Mouse (Mus musculus): ENCODE measurements at regions not wholly inside any gene's neighbourhood (a gene's known extent, or its start where the extent isn't known, plus 50 kb on each side); places are given as distances from the start of the nearest gene placed in this dataset.

DNA sequence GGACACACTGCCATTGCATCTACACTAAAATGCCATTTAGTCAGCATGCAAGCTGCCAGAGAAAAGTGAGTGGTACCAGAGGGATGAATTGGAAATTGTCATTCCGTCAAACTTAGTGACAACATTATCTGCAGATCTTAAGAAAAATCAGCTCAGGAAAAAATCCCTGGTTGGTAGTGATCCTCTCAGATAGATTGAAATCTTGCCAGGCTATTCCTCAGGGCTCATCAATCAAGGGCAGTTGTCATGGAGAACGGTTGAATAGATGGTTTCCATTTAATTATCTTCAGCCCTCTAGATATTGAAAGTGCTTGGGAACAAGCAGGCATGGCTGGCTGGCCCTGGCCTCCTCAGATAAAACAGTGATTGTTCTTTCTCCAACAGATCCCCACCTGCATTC lies 456.2 kb upstream of the Castor2 start:
- Histone ChIP-seq H3K27ac (no peak overlapping the region), H3K9me3 (0 out of 2 replicates have a peak, but pooled peaks cover 3% of the 10 kb centered on the region), H3K36me3 (no peaks in the 10 kb centered on the region), H3K27me3 (ENCODE audit: insufficient read depth, poor library complexity, severe bottlenecking) (no peaks in the 10 kb centered on the region), H3K4me1 (replicated peaks) (peaks cover 6% of the 10 kb centered on the region; the same call in 1 of the 2 replicates), H3K4me3 (no peak overlapping the region)
- 70% methylated on average over 2 of the region's 2 CpGs for WGBS
- no peak for DNase-seq (ENCODE audit: low spot score)

DNA sequence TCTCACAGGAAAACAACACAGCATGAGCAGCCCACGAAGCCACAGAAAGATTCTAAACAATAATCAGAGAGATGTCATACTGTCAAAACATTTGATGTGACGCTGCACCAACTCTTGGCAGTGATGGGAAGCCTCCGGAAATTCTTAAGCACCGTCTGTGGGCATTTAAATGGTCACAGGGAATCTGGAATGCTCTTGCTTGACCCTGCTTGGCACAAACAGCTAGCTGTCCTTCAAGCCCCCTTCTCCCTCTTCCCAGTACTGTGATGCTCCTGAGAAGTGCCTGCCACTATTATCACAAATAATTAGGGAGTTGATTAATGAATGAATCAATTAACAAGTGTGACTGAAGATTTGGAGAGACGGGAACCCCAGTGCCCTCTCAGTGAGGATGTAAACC lies 465.0 kb upstream of the Castor2 start:
- no peak for DNase-seq (ENCODE audit: low spot score)
- H3K27ac ChIP-seq = no peak overlapping the region
- no peaks in the 10 kb centered on the region for H3K4me1 ChIP-seq (replicated peaks)
- no peaks in the 10 kb centered on the region for H3K27me3 ChIP-seq (ENCODE audit: insufficient read depth, poor library complexity, severe bottlenecking)
- no peaks in the 10 kb centered on the region for H3K9me3 ChIP-seq
- WGBS = 54% methylated on average over 5 of the region's 5 CpGs
- H3K36me3 ChIP-seq = no peaks in the 10 kb centered on the region
- no peak overlapping the region for H3K4me3 ChIP-seq

DNA sequence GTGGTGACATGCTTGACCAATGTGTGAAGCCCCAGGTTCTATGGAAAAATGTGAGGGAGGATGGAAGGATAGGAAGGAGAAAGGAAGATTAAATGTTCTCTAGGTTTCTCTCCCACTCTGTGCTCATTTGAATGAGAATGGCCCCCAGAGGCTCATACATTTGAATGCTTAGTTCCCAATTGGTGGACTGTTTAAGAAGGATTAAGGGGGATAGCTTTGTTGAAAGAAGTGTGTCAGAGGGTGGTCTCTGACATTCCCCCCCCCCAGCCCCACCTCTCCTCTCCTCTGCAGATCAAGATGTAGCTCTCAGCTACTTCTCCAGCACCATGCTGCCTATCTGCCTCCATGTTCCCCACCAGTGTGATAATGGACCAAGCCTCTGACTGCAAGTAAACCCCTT lies 467.7 kb upstream of the Castor2 start:
- Histone ChIP-seq H3K4me3 (no peak overlapping the region), H3K4me1 (replicated peaks) (no peaks in the 10 kb centered on the region), H3K9me3 (no peaks in the 10 kb centered on the region), H3K36me3 (no peaks in the 10 kb centered on the region), H3K27me3 (ENCODE audit: insufficient read depth, poor library complexity, severe bottlenecking) (no peaks in the 10 kb centered on the region), H3K27ac (no peak overlapping the region)
- DNase-seq (ENCODE audit: low spot score) = no peak

DNA sequence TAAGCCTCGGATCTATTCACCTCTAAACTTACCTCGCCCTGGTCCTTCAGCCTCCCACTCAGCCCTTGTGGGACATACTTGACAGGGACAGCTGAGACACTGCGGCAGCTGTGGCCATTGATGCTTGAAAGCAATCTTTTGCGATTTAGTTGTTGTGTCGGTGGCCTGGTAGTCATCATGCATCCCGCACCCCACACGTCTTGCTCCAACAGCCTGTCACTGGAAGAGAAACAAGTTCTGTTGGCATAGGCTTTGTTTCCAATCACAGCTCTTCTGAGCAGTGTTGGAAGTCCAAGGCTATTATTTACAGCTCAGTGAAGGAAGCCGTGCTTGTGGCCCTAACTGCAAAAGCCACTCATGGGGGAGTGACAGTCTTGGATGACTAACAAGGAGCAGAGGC lies 480.2 kb upstream of the Castor2 start:
- no peak for DNase-seq (ENCODE audit: low spot score)
- H3K27ac ChIP-seq = no peak overlapping the region
- WGBS = 85% methylated on average over 8 of the region's 8 CpGs
- H3K4me3 ChIP-seq = no peak overlapping the region
- H3K4me1 ChIP-seq (replicated peaks) = no peaks in the 10 kb centered on the region
- H3K36me3 ChIP-seq = no peaks in the 10 kb centered on the region
- no peaks in the 10 kb centered on the region for H3K9me3 ChIP-seq
- no peaks in the 10 kb centered on the region for H3K27me3 ChIP-seq (ENCODE audit: insufficient read depth, poor library complexity, severe bottlenecking)

DNA sequence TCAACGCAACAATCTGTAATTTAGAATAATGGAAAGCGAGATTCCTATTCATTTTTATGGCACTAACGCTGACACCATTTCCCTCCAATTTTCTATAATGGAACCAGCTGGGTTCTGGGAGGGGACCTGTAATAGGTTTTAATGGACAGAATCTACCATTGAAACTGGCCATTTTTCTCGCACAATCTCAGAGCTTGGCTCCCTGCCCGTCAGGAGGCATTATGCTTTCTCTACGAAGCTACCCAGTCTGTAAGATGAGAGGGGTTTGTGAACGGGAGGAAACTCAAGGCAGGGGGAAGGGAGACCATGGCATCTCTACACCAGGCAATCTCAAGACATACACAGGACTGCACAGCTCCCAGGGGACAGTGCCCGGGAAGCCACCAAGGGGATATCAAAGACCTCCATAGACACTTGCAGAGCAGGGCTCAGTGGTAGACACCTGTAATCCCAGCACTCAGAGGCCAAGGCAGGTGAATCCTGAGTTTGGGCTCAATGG lies 498.2 kb upstream of the Castor2 start:
- H3K27ac ChIP-seq = no peak overlapping the region
- H3K4me1 ChIP-seq (replicated peaks) = peaks cover 3% of the 10 kb centered on the region; the same call in 1 of the 2 replicates
- H3K27me3 ChIP-seq (ENCODE audit: insufficient read depth, poor library complexity, severe bottlenecking) = no peaks in the 10 kb centered on the region
- no peak for DNase-seq (ENCODE audit: low spot score)
- H3K36me3 ChIP-seq = no peaks in the 10 kb centered on the region
- H3K4me3 ChIP-seq = no peak overlapping the region
- 84% methylated on average over 8 of the region's 8 CpGs for WGBS
- H3K9me3 ChIP-seq = no peaks in the 10 kb centered on the region

DNA sequence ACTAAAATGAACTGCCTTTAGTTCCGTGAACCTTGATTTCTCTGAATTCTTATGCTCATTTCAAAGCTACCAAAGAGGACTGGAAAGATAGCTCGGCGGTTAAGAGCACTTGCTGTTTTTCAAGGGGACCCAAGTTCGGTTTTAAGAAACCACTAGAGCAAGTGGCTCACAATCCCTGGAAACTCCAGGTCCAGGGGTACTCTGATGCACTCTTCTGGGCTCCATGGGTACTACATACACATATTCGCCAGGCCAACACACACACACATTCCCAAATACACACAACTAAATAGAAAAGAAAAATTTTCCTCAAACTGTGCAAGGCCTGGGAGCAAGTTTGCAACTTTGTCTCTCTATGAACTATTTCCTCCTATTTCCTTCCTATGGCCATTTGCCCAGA lies 498.9 kb upstream of the Castor2 start:
- DNase-seq (ENCODE audit: low spot score) = no peak
- 63% methylated on average over 5 of the region's 5 CpGs for WGBS
- no peaks in the 10 kb centered on the region for H3K9me3 ChIP-seq
- H3K4me3 ChIP-seq = no peak overlapping the region
- H3K36me3 ChIP-seq = no peaks in the 10 kb centered on the region
- no peak overlapping the region for H3K27ac ChIP-seq
- H3K4me1 ChIP-seq (replicated peaks) = peaks cover 3% of the 10 kb centered on the region; the same call in 1 of the 2 replicates
- H3K27me3 ChIP-seq (ENCODE audit: insufficient read depth, poor library complexity, severe bottlenecking) = no peaks in the 10 kb centered on the region

DNA sequence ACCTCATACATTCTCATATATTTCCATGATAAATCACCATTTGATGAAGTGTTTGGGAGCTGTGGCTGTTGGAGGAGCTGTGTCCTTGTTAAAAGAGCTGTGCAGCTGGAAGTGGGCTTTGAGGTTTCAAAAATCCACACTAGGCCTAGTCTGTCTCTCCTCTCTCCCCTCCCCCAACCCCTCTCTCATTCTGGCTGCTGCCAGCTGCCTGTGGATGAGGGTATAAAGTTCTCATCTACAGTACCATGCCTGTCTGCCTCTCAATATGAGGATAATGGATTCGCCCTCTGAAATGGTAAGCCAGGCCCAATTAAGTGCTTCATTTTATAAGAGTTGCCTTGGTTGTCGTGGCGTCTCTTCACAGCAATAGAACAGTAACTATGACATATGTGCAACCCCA lies 501.4 kb upstream of the Castor2 start:
- no peak overlapping the region for H3K4me3 ChIP-seq
- H3K36me3 ChIP-seq = no peaks in the 10 kb centered on the region
- DNase-seq (ENCODE audit: low spot score) = no peak
- WGBS = 92% methylated on average over 3 of the region's 3 CpGs
- no peaks in the 10 kb centered on the region for H3K27me3 ChIP-seq (ENCODE audit: insufficient read depth, poor library complexity, severe bottlenecking)
- no peaks in the 10 kb centered on the region for H3K9me3 ChIP-seq
- H3K4me1 ChIP-seq (replicated peaks) = peaks cover 3% of the 10 kb centered on the region; the same call in 1 of the 2 replicates
- H3K27ac ChIP-seq = no peak overlapping the region

DNA sequence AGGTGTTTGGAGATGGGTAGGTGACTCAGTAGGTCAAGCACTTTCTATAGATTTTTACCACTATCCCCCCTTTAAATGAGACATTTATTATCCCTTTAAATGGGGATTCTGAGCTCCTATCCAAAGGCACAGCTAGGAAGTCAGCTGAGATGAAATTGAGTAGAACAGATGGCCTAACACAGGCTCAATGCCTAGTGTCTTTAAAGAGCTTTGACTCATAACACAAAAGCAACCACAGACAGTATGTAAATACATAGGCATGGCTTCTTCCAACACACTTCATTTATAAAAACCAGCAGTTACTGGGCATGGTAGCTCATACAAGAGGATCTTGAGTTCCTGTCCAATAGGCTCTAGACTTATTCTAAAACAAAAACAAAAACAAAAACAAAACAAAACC lies 513.0 kb upstream of the Castor2 start:
- Histone ChIP-seq H3K27me3 (ENCODE audit: insufficient read depth, poor library complexity, severe bottlenecking) (no peaks in the 10 kb centered on the region), H3K4me1 (replicated peaks) (no peaks in the 10 kb centered on the region), H3K27ac (no peak overlapping the region)

DNA sequence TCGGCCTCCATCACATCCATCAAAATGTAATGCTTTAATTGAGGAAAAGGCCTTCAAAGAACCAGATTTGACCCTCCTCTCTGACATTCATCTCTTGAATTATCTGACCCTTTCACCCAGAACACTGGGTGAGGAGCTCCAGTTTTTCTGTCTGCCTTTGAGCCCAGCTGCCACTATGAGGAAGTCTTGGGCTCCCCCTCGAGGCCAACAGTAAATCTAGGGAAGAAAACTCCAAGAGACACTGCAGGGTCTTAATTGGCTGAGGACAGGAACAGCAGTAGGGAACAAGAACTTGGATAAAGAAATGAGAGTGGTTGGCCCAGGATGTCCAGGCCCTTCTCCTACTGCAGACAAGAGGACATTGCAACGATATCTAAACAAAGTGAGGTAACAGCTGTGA lies 514.3 kb upstream of the Castor2 start:
- H3K27ac ChIP-seq = no peak overlapping the region
- no peaks in the 10 kb centered on the region for H3K4me1 ChIP-seq (replicated peaks)
- H3K4me3 ChIP-seq = no peak overlapping the region
- WGBS = 39% methylated on average over 3 of the region's 3 CpGs
- H3K36me3 ChIP-seq = no peaks in the 10 kb centered on the region
- H3K9me3 ChIP-seq = no peaks in the 10 kb centered on the region
- peak; percentile 56 for DNase-seq (ENCODE audit: low spot score)
- H3K27me3 ChIP-seq (ENCODE audit: insufficient read depth, poor library complexity, severe bottlenecking) = no peaks in the 10 kb centered on the region

More for the DNA sequence above, 513.0 kb upstream of the Castor2 start:
- H3K36me3 ChIP-seq = no peaks in the 10 kb centered on the region
- DNase-seq (ENCODE audit: low spot score) = no peak
- H3K9me3 ChIP-seq = no peaks in the 10 kb centered on the region
- no peak overlapping the region for H3K4me3 ChIP-seq

DNA sequence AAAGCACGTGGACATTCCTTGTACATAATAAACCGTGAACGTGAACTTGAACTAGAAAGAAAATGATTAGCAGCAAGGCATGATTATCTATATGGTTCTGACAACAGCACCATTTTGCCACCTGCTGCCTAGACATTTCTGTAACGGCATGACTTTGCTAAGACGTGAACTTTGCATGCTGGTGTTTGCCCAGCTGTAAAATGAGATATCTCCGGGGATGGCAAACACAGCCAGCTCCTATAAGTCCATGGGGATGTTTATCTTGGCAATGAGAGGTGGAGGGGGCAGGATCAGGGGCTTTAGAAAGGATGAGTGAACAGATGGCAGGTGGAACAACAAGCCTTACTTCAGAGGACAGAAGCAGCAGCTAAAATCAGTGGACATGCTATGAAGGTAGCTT lies 522.9 kb upstream of the Castor2 start:
- Histone ChIP-seq H3K4me1 (replicated peaks) (no peaks in the 10 kb centered on the region), H3K4me3 (no peak overlapping the region), H3K27ac (no peak overlapping the region), H3K9me3 (no peaks in the 10 kb centered on the region), H3K27me3 (ENCODE audit: insufficient read depth, poor library complexity, severe bottlenecking) (no peaks in the 10 kb centered on the region), H3K36me3 (no peaks in the 10 kb centered on the region)
- DNase-seq (ENCODE audit: low spot score) = no peak
- WGBS = 77% methylated on average over 6 of the region's 6 CpGs

DNA sequence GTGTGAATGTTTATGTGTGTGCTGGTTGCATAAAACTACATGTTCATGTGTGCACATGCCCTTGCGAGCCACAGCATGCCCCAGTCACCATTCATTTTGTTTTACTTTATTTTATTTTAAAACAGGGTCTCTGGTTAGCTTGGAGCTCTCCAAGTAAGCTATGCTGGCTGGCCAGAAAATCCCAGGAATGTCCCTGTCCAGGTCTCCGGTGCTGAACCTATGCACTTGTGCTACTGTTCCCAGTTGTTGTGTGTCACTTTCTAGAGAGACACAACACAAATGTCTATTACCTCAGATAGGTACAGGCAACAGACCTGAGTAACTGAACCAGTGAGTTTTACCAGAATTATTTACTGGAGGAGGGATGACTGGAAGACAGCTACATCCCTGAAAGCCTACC lies 530.4 kb upstream of the Castor2 start:
- H3K36me3 ChIP-seq = no peaks in the 10 kb centered on the region
- DNase-seq (ENCODE audit: low spot score) = peak; percentile 23
- H3K9me3 ChIP-seq = no peaks in the 10 kb centered on the region
- H3K4me3 ChIP-seq = no peak overlapping the region
- no peaks in the 10 kb centered on the region; the same call in 1 of the 2 replicates for H3K4me1 ChIP-seq (replicated peaks)
- no peak overlapping the region for H3K27ac ChIP-seq
- H3K27me3 ChIP-seq (ENCODE audit: insufficient read depth, poor library complexity, severe bottlenecking) = no peaks in the 10 kb centered on the region
- 90% methylated on average over 2 of the region's 2 CpGs for WGBS

DNA sequence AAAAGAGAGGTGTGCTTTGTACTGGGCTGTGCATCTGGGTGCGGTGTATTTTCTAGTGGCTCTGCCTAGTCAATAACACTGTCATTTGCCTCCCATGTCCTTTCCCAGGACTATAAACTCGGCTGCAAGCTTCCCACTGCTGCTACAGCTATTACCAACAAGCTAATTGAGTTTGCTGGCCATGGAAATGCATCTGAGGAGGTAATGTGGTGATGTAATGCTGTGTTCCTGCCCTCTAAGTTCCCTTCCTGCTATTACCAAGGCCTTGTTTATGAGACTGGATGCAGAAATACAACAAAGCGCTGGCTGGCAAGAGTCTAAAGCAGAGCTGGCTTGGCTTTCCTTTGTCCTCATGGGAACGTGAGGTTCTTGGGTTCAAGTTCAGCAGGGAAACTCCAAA lies 533.0 kb upstream of the Castor2 start:
- no peaks in the 10 kb centered on the region for H3K9me3 ChIP-seq
- no peaks in the 10 kb centered on the region for H3K36me3 ChIP-seq
- no peaks in the 10 kb centered on the region; the same call in 1 of the 2 replicates for H3K4me1 ChIP-seq (replicated peaks)
- no peaks in the 10 kb centered on the region for H3K27me3 ChIP-seq (ENCODE audit: insufficient read depth, poor library complexity, severe bottlenecking)
- no peak for DNase-seq (ENCODE audit: low spot score)
- WGBS = 79% methylated on average over 4 of the region's 4 CpGs
- no peak overlapping the region for H3K4me3 ChIP-seq
- no peak overlapping the region for H3K27ac ChIP-seq

DNA sequence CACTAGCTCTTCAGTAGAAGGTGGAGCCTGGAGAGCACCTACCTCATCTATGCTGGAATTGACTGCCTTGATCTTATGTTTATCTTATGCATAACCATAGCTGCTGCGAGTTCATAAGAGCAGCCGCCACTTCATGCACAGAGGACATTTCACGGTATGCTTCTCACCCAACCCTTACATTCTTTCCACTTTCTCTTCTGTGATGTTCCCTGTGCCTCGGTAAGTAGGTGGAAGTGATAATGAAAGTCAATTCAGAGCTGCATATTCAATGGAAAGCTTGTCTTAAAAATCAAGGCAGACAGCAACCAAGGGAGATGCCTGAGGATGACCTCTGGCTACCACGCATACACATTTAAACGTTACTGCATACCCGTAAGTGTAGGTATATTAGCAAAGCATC lies 548.9 kb upstream of the Castor2 start:
- 89% methylated on average over 7 of the region's 7 CpGs for WGBS
- Histone ChIP-seq H3K36me3 (no peaks in the 10 kb centered on the region), H3K27ac (no peak overlapping the region), H3K27me3 (ENCODE audit: insufficient read depth, poor library complexity, severe bottlenecking) (no peaks in the 10 kb centered on the region), H3K4me1 (replicated peaks) (peaks cover 5% of the 10 kb centered on the region; the same call in 1 of the 2 replicates), H3K9me3 (no peaks in the 10 kb centered on the region), H3K4me3 (no peak overlapping the region)
- no peak for DNase-seq (ENCODE audit: low spot score)

DNA sequence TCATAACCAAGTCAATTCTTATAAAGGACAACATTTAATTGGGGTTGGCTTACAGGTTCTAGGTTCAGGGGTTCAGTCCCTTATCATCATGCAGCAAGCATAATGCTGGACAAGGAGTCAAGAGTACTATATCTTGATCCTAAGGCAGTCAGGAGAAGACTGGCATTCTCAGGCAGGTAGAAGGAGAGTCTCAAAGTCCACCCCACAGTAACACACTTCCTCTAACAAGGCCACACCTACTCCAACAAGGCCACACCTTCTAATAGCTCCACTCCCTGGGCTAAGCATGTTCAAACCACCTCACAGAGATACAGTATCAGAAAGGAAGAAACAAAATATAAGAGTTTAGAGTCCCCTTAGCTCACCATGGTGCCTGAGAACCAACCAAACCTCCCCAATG lies 557.3 kb upstream of the Castor2 start:
- no peaks in the 10 kb centered on the region; the same call in 1 of the 2 replicates for H3K9me3 ChIP-seq
- no peak overlapping the region for H3K27ac ChIP-seq
- no peaks in the 10 kb centered on the region for H3K27me3 ChIP-seq (ENCODE audit: insufficient read depth, poor library complexity, severe bottlenecking)
- no peaks in the 10 kb centered on the region for H3K36me3 ChIP-seq
- H3K4me1 ChIP-seq (replicated peaks) = no peaks in the 10 kb centered on the region
- no peak overlapping the region for H3K4me3 ChIP-seq
- no peak for DNase-seq (ENCODE audit: low spot score)

Measured in hindbrain, embryonic 10.5 days (tissue).